Mouse (Mus musculus) cerebellum, postnatal 14 days (tissue): Measurements from ENCODE around the gene Slc16a9.
"Not testable (repeated sequence)": the region's sequence is repeated elsewhere in the genome, so short reads cannot be mapped to it uniquely, and the experiment has no call there.

Source experiments
- DNase-seq, 2 experiments: peaks; one replicate each; pipeline ENCODE4 v3.0.0; 2021; ENCODE audit warnings: mixed read lengths in 2 of 2

Slc16a9 gene

DNA sequence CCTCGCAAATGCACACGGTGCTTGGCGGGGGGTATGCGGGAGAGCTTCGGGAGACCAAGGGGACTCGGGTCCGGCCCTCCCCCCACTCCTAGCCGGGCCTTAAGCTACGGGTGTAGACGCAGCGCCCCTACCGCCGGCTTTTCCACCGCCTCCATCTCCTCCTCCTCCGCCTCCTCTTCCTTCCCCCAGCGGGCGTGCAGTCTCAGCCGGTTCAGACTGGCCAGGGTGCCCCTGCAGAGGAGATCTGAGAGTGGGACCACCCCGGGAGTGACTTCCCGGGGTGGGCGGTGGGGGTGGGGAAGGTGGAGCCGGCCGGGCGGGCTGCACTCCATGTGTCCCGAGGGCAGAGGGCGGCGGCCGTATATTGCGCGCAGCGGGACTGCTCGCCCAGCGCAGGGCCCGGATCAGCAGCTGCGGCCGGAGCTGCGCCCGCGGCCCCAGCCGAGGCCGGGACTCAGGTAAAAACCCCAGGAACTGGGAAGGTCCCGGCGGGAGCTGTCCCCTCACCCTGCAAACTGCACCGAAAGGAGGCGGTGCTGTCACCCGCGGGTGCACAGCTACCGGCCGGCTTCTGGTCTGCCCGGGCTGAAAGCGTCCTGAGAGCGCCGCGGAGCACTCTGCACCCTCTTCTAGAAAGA, at the start of gene Slc16a9:
Slc16a9 (plus strand) TSS at position 180 of the 638 bp plus-strand sequence.
- peak; percentile 74 to 81 for DNase-seq

GRCm38 (mm10) chr10:70195279-70195678, 49.6 kb upstream of the Slc16a9 start:
- no peak for DNase-seq

DNA sequence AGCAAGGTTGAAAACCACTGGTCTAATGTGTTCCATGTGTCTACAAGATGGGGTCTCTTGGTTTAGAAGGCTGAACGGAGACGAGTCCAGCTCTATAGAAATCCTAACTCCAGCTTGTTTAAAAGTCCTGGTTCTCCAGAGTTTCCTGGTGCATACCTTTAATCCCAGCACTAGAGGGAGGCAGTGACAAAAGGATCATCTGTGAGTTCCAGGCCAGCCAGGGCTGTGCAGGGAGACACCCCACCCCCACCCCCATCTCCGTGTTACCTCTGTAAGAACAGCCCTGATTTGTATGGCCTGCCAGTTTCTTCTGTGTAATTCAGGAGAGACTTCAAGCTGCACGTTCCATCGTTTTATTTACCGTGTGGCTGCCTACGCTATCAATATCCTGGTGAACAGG, 49.1 kb upstream of the Slc16a9 start:
- DNase-seq: peak; percentile 54 to 60

- DNase-seq: no peak
Measured at GRCm38 (mm10) chr10:70196666-70197065, 48.2 kb upstream of the Slc16a9 start.

DNA sequence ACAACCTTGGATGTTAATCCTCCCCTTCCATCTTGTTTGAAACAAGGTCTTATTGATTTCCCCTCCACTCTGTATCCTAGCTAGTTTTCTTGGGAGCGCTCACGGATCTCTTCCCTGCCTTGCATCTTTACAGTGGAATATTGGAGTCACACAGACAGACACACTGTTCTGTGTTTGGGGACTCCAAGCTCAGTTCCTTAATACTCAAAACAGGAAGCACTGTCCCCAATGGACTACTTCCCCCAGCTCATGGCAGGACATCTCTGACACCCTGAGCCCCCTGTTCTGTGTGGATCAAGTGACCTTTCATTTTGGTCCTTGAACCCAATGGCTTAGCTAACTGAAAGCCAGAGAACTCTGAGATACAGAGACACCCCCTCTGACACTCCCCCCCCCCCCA, 47.3 kb upstream of the Slc16a9 start:
- no peak for DNase-seq

GRCm38 (mm10) chr10:70198012-70198411, 46.9 kb upstream of the Slc16a9 start:
- DNase-seq: no peak

DNA sequence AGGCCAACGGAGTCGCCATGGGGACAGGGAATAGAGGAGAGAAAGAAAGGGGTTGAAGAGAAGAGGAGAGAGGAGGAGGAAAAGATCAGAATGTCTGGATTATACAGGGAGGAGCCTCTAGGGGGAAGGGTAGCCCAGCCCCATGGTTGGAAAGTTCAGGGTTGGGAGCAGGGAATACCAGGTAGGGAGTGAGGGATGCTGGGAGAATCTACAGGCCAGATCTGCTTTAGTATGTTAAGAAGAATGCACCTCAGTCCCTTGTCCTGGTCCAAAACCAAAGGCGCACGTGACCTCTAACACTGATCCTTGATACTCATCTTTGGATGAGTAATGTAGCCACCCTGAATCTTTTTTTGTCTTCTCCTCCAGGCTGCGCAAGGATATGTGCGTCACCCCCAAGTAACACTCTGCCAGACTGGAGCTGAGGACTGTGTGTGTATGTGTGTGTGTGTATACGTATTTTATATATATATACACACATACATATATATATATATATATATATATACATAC, 45.9 kb upstream of the Slc16a9 start:
- no peak for DNase-seq

DNA sequence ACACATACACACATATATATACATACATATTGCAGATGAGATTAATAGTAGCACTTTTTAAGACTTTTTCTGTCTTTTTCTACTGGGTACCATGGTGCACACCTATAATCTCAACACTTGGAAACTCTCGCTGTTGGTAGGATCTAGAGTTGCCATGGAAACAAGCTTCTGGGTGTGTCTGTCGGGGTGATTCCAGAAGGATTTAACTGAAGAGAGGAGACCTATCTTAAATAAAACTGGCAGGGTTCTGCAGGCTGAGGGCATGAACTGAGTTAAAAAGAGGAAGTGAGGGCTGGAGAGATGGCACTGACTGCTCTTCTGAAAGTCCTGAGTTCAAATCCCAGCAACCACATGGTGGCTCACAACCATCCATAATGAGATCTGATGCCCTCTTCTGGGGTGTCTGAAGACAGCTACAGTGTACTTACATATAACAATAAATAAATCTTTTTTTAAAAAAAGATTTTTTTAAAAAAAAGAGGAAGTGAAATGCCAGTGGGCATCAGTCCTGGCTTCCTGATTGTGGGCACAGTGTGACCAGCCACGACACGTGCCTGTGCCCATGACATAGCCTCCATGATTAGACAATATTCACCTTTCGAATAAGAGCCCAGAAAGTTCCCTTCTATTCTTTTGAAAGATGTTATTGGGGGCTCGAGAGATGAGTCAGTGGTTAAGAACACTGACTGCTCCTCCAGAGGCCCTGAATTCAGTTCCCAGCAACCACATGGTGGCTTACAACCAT, 45.3 kb upstream of the Slc16a9 start:
- DNase-seq: no peak

DNA sequence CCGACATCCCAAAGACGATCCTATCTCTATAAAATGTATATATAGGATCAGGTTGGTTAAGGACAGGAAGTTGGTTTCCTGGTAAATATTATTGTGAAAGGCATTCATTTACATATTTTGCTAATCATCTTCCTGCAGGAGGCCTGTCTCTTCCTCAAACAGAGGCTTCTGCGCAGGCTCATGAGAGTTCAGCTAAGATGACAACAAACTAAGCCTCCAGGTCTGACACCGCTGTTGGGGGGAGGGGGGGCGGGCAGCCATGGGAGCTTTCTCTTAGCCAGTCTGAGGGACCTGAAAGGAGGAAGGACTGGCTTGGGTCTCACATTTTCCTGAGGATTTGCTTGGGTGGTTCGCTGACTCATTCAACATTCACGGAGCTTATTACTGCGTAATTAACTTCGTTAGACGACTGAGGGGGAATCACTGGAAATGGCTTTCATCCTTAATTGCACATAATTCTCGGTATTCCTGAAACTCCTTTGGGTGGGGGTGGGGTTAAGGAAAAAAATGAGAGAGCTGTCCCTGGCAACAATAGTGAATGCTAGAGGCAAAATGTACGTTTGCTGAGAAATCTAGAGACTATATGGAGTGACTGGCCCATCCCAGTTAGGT, 43.9 kb upstream of the Slc16a9 start:
- DNase-seq: no peak

- peak; percentile 70 to 84 for DNase-seq
Measured at GRCm38 (mm10) chr10:70204505-70205399, 40.1 kb upstream of the Slc16a9 start, which contains the start of gene Mrln. Mrln (plus strand) TSS chr10:70204664.

- no peak for DNase-seq
Measured at GRCm38 (mm10) chr10:70211281-70211680, 33.6 kb upstream of the Slc16a9 start.

DNA sequence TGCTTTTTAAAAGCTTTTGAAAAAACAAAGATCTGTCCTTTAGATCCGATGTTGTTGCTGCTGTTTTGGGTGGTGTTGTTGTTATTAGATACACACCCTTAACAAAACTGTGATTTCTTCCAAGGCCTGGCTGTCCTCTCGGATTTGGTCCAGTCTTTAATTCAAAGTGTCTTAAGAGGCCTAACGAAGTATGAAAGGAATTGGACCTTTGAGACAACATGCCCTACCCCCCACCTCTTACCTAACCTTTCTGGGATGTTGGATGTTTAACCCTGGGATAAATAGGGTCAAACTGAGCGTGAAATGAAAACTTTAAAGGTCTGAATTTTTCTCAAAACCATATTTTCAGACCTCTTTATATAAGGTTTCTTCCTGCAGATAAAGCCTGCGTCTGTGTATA, 23.9 kb upstream of the Slc16a9 start:
- DNase-seq: no peak

- DNase-seq: not testable (repeated sequence)
Measured at GRCm38 (mm10) chr10:70222231-70222630, 22.7 kb upstream of the Slc16a9 start.

DNA sequence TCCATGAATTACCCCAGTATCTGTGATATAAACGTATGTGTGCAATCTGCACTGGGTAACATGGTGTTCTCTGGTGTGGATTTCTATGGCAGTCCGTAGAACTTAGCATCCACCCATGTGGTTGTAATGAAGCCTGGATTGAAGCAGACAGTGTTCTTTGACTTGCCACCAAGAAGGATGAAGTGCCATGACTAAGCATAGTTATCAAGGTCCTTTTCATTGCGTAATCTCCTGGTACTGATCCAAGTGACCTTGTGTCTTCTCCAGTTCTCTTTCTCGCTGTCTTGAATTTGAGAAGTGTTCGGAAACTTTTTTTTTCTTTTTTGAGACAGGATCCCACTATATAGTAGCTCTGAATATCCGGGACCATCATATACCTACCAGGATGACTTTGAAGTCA, 20.3 kb upstream of the Slc16a9 start:
- DNase-seq: no peak

DNA sequence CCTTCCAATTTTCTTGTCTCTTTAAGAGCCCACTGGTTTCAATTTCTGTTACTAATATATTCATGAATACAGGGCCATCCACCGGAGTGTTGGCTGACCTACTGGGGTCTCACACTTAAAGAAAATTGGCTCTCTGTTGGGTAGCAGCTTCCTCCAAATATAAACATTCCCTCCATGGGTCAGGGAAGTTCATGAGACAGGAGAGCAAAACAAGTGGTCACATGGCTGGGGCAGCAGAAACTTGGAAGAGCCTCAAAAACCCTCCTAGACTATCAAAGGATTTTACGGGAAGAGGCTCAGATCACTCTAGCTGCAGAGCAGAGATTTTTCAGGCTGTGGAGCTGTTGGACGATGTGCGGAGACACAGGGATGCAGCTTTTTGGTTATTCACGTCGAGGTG, 19.1 kb upstream of the Slc16a9 start:
- no peak for DNase-seq

GRCm38 (mm10) chr10:70226608-70227007, 18.3 kb upstream of the Slc16a9 start:
- no peak for DNase-seq

DNA sequence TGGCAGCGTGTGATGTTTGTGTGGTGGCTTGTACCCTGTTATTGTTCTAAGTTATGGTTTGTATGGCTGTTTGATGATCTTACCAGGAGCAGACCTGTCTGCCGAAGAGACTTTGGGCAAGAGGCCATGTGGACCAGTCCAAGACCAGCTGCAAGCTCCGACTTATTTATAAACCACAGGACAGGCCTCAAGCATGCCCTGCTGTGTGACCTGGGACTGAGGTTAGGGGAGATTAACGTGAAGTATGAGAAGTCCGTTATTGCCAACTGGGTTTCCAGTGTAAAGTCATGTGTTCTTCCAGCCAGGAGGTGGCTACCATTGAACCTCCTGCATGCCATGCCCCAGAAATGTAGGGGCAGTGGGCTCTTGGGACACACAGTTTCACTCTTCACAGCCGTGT, 14.5 kb upstream of the Slc16a9 start:
- peak in 1 of 2 experiments; percentile 13 for DNase-seq

DNA sequence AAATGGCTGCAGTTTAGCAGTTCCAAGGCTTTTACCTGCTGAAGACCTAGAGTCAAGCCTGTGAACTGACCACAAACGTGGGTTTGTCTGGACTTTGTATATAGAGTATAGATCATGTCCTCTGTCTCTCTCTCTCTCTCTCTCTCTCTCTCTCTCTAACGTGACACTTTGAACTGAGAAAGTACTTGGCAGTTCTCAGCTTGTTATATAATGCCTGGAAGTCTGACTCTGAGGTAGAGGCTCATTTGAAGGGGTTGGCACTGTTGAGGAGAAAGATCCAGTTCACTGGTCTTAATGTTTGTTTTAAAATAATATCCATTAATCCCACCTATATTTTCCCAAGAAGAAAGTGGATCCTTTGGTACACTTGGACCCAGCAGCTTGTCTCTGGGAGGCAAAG, 7.0 kb upstream of the Slc16a9 start:
- DNase-seq: no peak

- DNase-seq: no peak
Measured at GRCm38 (mm10) chr10:70242751-70243444, 2.0 kb upstream of the Slc16a9 start.

- peak in 1 of 2 experiments; percentile 35 for DNase-seq
Measured at GRCm38 (mm10) chr10:70245559-70245945, 652 bp downstream of the Slc16a9 start.

DNA sequence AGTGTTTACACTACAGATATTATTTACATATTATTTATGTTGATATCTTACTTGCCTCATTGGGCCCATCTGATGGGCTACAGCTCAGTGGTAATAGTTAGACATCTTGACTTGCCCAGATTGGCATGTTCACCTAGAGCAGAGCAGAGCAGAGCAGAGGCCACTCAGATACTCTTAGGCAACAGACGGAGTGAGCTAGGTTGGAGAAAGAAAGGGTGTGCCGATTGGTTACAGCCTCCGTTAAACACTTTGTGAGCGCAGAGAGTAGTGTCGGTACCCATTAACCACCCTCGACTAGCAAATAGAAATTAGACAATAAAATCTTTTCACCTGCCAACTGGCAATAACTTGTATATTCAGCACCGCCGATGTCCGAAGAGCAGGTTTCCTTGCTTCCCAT, 1.2 kb downstream of the Slc16a9 start:
- no peak for DNase-seq

- no peak for DNase-seq
Measured at GRCm38 (mm10) chr10:70250354-70250753, 5.5 kb downstream of the Slc16a9 start.
